Mouse (Mus musculus) intestine, embryonic 14.5 days (tissue): ENCODE results near the gene Akap7. TPM values are rescaled to one million over a fixed set of nuclear protein-coding genes. Genes with fewer than 3 reads are reported as not detected.
A peak's percentile ranks its signal among the peaks of the same experiment; 100 is the strongest.

Experiments
- ATAC-seq: fragments of 200-750 bp; cut with Nextera tagmentation; replicated peaks from 2 replicates; pipeline ENCODE4 v1.8.0; 2017; ENCODE audit warnings: low read depth, moderate number of reproducible peaks, moderate TSS enrichment, moderate library complexity; ENCODE audit not compliant: low FRiP score, low TSS enrichment
- DNase-seq: peaks from one replicate; pipeline ENCODE4 v3.0.0-alpha.2; 2018; ENCODE audit warnings: low spot score
- H3K27ac ChIP-seq: fragments of 300-500 bp; sonication (generic); 2 replicates; pipeline ENCODE4 v1.5.1; 2014; ENCODE audit warnings: low read depth, mild to moderate bottlenecking, control low read depth
- H3K27me3 ChIP-seq: fragments of 300-500 bp; sonication (generic); replicated peaks from 2 replicates; pipeline ENCODE4 v1.6.1; 2014; ENCODE audit warnings: low read length, control low read depth; ENCODE audit not compliant: control insufficient read depth, insufficient read depth
- H3K36me3 ChIP-seq: fragments of 300-500 bp; sonication (generic); 2 replicates; pipeline ENCODE4 v1.6.1; 2014; ENCODE audit warnings: low read length, control low read depth; ENCODE audit not compliant: control insufficient read depth, insufficient read depth
- H3K4me1 ChIP-seq: fragments of 300-500 bp; sonication (generic); replicated peaks from 2 replicates; pipeline ENCODE4 v1.6.1; 2014; ENCODE audit warnings: low read length, control low read depth, mixed read lengths; ENCODE audit not compliant: control insufficient read depth, insufficient read depth
- H3K4me2 ChIP-seq: fragments of 300-500 bp; sonication (generic); 2 replicates; pipeline ENCODE4 v1.6.1; 2014; ENCODE audit warnings: low read length
- H3K4me3 ChIP-seq: fragments of 300-500 bp; sonication (generic); 2 replicates; pipeline ENCODE4 v1.5.1; 2014; ENCODE audit warnings: low read depth, low read length, control low read depth, mixed read lengths
- H3K9ac ChIP-seq: fragments of 300-500 bp; sonication (generic); 2 replicates; pipeline ENCODE4 v1.6.1; 2014; ENCODE audit warnings: mild to moderate bottlenecking, low read length
- H3K9me3 ChIP-seq: fragments of 300-500 bp; sonication (generic); 2 replicates; pipeline ENCODE4 v1.6.1; 2016; ENCODE audit warnings: low read length, control low read depth; ENCODE audit not compliant: control insufficient read depth
- WGBS: fragments of 180-500 bp; shearing (Covaris S2); extraction: QIAGEN DNeasy Blood & Tissue Kit; methylation state at CpG from one replicate; pipeline ENCODE4 v1.1.7; 2014; 5-methylcytosine and 5-hydroxymethylcytosine counted together
- polyA plus RNA-seq: library from polyadenylated mRNA; unstranded; fragments of >200 nt; fragmentation: Nextera tagmentation; extraction: Ambion mirVana; gene quantifications from 2 replicates; pipeline ENCODE4 v1.2.1, GENCODE M21; 2014

Gene Akap7
- polyA plus RNA-seq, 1 experiment from 2014 or later = 36.4 TPM

DNA sequence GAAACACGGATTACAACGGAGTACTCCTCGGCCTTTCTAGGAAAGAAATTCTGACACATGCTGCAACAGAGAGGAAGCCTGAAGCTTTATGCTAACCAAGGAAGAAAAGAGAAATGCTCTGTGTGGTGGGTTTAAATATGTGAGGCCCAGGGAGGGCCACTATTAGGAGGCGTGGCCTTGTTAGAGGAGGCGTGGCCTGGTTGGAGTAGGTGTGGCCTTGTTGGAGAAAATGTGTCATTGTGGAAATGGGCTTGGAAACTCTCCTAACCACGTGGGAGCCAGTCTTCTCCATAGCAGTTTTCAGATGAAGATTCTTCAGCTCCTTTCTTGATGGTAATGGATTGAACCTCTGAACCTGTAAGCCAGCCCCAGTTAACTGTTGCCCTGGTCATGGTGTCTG, 19.8 kb upstream of the Akap7 start:
- H3K9me3 ChIP-seq = no peaks in the 10 kb centered on the region
- no peaks in the 10 kb centered on the region for H3K36me3 ChIP-seq
- H3K27me3 ChIP-seq = no peaks in the 10 kb centered on the region
- no peaks in the 10 kb centered on the region; the same call in 1 of the 2 replicates for H3K4me1 ChIP-seq
- H3K4me3 ChIP-seq = no peak overlapping the region
- H3K27ac ChIP-seq = no peak overlapping the region
- ATAC-seq (no peak), DNase-seq (no peak)
- H3K9ac ChIP-seq = no peak overlapping the region
- H3K4me2 ChIP-seq = no peak overlapping the region
- WGBS = 80% methylated on average over 6 of the region's 6 CpGs

GRCm38 (mm10) chr10:25325690-25326089, 18.0 kb upstream of the Akap7 start:
- 80% methylated on average over 4 of the region's 4 CpGs for WGBS
- no peaks in the 10 kb centered on the region for H3K27me3 ChIP-seq
- H3K4me2 ChIP-seq = no peak overlapping the region
- no peak overlapping the region for H3K4me3 ChIP-seq
- H3K36me3 ChIP-seq = no peaks in the 10 kb centered on the region
- H3K9ac ChIP-seq = no peak overlapping the region
- H3K9me3 ChIP-seq = no peaks in the 10 kb centered on the region
- no peaks in the 10 kb centered on the region for H3K4me1 ChIP-seq
- DNase-seq (no peak), ATAC-seq (no peak)
- H3K27ac ChIP-seq = no peak overlapping the region

DNA sequence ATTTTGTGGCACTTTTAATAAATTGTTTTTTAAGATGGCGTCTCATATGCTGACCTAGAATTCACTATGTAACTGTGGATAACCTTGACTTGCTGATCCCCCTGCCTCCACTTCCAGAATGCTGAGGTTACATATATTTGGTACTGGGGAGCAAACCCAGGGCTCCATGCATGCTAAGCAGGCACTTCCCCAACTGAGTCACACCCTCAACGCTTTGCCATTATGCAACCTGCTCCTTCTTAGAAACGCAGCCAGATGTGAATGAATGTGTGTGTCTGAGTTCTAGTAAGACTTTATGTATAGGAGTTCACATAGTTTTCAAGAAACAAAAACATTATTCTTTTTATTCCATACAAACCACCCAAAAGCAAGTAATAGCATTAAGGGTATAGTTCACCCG, 13.5 kb upstream of the Akap7 start:
- no peak overlapping the region for H3K4me3 ChIP-seq
- H3K27ac ChIP-seq = no peak overlapping the region
- no peak for ATAC-seq
- H3K9ac ChIP-seq = no peak overlapping the region
- H3K4me1 ChIP-seq = no peaks in the 10 kb centered on the region
- no peak for DNase-seq
- WGBS = 85% methylated on average over 4 of the region's 4 CpGs
- H3K36me3 ChIP-seq = no peaks in the 10 kb centered on the region
- no peak overlapping the region for H3K4me2 ChIP-seq
- no peaks in the 10 kb centered on the region for H3K9me3 ChIP-seq
- no peaks in the 10 kb centered on the region for H3K27me3 ChIP-seq

GRCm38 (mm10) chr10:25319531-25319930, 11.9 kb upstream of the Akap7 start:
- ATAC-seq (no peak), DNase-seq (no peak)
- no peaks in the 10 kb centered on the region for H3K9me3 ChIP-seq
- H3K4me2 ChIP-seq = no peak overlapping the region
- H3K36me3 ChIP-seq = no peaks in the 10 kb centered on the region
- H3K9ac ChIP-seq = no peak overlapping the region
- H3K4me1 ChIP-seq = no peaks in the 10 kb centered on the region
- no peak overlapping the region for H3K4me3 ChIP-seq
- no peak overlapping the region for H3K27ac ChIP-seq
- no peaks in the 10 kb centered on the region for H3K27me3 ChIP-seq

GRCm38 (mm10) chr10:25318405-25318804, 10.7 kb upstream of the Akap7 start:
- Histone ChIP-seq H3K27me3 (no peaks in the 10 kb centered on the region), H3K4me3 (no peak overlapping the region), H3K4me2 (no peak overlapping the region), H3K9me3 (no peaks in the 10 kb centered on the region), H3K36me3 (no peaks in the 10 kb centered on the region), H3K4me1 (no peaks in the 10 kb centered on the region), H3K27ac (no peak overlapping the region), H3K9ac (no peak overlapping the region)
- ATAC-seq (no peak), DNase-seq (no peak)
- 72% methylated on average over 5 of the region's 5 CpGs for WGBS

- ATAC-seq = peak; percentile 53; the same call in 1 of the 2 replicates
- no peaks in the 10 kb centered on the region for H3K9me3 ChIP-seq
- no peaks in the 10 kb centered on the region for H3K27me3 ChIP-seq
- H3K36me3 ChIP-seq = no peaks in the 10 kb centered on the region
- no peak overlapping the region for H3K27ac ChIP-seq
- H3K4me3 ChIP-seq = no peak overlapping the region
- no peak overlapping the region for H3K4me2 ChIP-seq
- DNase-seq = no peak
- H3K4me1 ChIP-seq = no peaks in the 10 kb centered on the region
- no peak overlapping the region for H3K9ac ChIP-seq
These were observed 10.0 kb upstream of the Akap7 start for GRCm38 (mm10) chr10:25317665-25318064.

DNA sequence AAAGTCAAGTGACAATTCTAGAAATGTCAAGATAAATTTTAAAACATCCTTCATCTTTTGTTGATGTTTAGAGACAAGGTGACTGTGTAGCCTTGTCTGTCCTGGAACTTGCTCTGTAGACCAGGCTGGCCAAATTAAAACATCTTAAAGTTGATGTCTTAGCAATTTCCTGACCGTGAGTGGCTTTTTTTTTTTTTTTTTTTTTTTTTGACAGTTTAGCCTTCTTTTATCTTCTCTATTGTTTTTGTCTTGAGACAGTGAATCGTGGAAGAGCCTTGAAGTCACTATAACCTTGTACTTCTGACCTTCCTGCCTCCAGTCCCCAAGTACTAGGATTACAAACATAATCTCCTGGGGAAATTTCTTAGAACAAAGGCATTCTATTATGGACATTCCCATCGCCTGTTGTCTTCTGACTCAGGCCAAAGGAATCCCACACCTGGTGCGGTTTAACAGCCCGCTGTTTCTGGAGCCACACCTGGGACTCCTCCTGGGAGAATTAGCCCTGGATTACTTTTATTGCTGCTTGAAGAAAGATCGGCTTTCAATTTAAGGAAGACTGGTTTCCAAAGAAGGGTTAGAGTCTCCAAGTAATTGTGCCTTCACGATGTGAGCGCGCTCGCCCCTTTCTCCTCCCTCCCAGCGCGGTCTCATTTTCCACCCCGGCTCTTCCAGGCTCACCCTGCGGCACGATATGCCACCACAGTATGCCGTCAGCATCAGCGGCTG, 6.3 kb upstream of the Akap7 start:
- Histone ChIP-seq H3K4me2 (peak overlapping the region; percentile 23; the same call in 1 of the 2 replicates), H3K27me3 (no peaks in the 10 kb centered on the region), H3K9ac (no peak overlapping the region), H3K4me1 (no peaks in the 10 kb centered on the region), H3K27ac (0 out of 2 replicates have a peak overlapping the region, but pooled peaks have one; percentile 9), H3K4me3 (no peak overlapping the region), H3K36me3 (no peaks in the 10 kb centered on the region), H3K9me3 (no peaks in the 10 kb centered on the region)
- ATAC-seq = peak; percentile 72
- 12% methylated on average over 17 of the region's 17 CpGs for WGBS
- peak; percentile 62 for DNase-seq

DNA sequence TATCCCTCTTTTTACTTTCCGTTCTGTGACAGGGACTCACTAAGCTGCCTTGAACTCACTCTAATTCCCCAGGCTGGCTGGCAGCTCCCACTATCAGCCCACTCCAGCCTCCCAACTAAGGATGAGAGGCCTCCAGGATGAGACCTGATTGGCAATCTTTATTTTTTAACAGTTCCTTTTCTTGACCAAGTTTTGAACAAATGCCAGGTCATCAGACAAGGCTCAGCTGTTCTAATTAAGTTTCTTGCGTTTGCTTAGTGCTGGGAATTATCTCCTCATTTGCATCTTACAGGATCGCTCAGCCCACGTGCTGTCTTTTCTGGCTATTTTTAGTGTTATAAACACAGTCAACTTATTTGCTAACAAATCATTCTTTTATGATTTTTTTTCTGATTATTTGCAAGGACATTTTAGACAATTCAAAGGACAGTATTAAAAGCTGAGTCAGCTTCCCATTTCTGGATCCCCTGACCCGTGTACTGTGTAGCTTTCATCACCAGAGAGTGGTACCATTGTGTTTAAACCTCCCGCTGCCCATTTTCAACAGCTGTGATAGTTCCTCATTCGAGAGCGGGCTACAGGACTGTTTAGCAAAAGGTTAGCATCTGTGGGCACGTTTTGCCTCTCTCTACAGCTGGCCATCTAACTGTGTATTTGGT, 4.0 kb upstream of the Akap7 start:
- H3K4me2 ChIP-seq = no peak overlapping the region
- no peak overlapping the region for H3K9ac ChIP-seq
- H3K4me1 ChIP-seq = no peaks in the 10 kb centered on the region
- no peaks in the 10 kb centered on the region for H3K27me3 ChIP-seq
- H3K27ac ChIP-seq = no peak overlapping the region
- H3K36me3 ChIP-seq = no peaks in the 10 kb centered on the region
- no peaks in the 10 kb centered on the region for H3K9me3 ChIP-seq
- WGBS = 64% methylated on average over 9 of the region's 9 CpGs
- H3K4me3 ChIP-seq = no peak overlapping the region
- DNase-seq = no peak
- no peak for ATAC-seq

DNA sequence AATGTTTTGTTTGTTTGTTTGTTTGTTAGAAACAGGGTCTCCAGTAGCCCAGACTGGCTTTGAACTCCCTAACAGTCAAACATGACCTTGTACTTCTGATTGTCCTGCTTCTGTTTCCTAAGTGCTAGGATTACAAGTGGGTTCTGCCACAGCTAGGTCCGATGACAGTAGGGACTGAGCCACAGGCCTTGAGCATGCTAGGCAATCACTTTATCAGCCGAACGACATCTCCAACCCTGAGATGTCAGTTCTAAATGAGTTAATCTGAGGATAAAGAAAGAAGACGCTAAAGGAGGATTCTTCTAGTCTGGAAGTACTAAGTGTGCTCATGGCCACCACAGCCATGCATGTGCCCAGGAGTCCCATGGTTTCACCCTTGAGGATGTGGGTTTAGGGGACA, 3.1 kb upstream of the Akap7 start:
- Histone ChIP-seq H3K4me3 (no peak overlapping the region), H3K27ac (no peak overlapping the region), H3K9ac (no peak overlapping the region), H3K4me1 (no peaks in the 10 kb centered on the region), H3K4me2 (no peak overlapping the region), H3K36me3 (no peaks in the 10 kb centered on the region), H3K9me3 (no peaks in the 10 kb centered on the region), H3K27me3 (no peaks in the 10 kb centered on the region)
- DNase-seq (no peak), ATAC-seq (no peak)
- 81% methylated on average over 4 of the region's 4 CpGs for WGBS
